Mouse (Mus musculus) splenic B cell, adult 2 months (primary cell): ENCODE results near the gene Tead2.

Experiments
- DNase-seq: peaks from one replicate; pipeline ENCODE4 v3.0.0-alpha.2; 2011; ENCODE audit warnings: low read depth, low spot score
- H3K27me3 ChIP-seq: 2 replicates; pipeline ENCODE4 v1.6.1; 2012; ENCODE audit warnings: mild to moderate bottlenecking, low read length, moderate library complexity, mixed read lengths; ENCODE audit not compliant: control insufficient read depth, poor library complexity, insufficient read depth, severe bottlenecking
- H3K36me3 ChIP-seq: 2 replicates; pipeline ENCODE4 v1.6.1; 2012; ENCODE audit warnings: mild to moderate bottlenecking, low read length, moderate library complexity, mixed read lengths; ENCODE audit not compliant: control insufficient read depth, poor library complexity, insufficient read depth, severe bottlenecking

The Tead2 gene

GRCm38 (mm10) chr7:45181540-45181939 lies 34.0 kb upstream of the Tead2 start:
- DNase-seq, result peak; percentile 22
- H3K36me3 ChIP-seq, result no peaks in the 10 kb centered on the region
- no peaks in the 10 kb centered on the region; the same call in 1 of the 2 replicates for H3K27me3 ChIP-seq

- Histone ChIP-seq H3K36me3 (no peaks in the 10 kb centered on the region), H3K27me3 (no peaks in the 10 kb centered on the region)
Measured at GRCm38 (mm10) chr7:45182199-45182601, 33.4 kb upstream of the Tead2 start.

GRCm38 (mm10) chr7:45182606-45183005 lies 32.9 kb upstream of the Tead2 start:
- H3K36me3 ChIP-seq, result no peaks in the 10 kb centered on the region
- no peak for DNase-seq
- H3K27me3 ChIP-seq, result no peaks in the 10 kb centered on the region

More at GRCm38 (mm10) chr7:45182199-45182601, 33.4 kb upstream of the Tead2 start:
- peak; percentile 92 for DNase-seq

- Histone ChIP-seq H3K27me3 (no peaks in the 10 kb centered on the region), H3K36me3 (no peaks in the 10 kb centered on the region)
- DNase-seq, result no peak
Measured at GRCm38 (mm10) chr7:45183672-45184071, 31.9 kb upstream of the Tead2 start.

GRCm38 (mm10) chr7:45185921-45186320 lies 29.6 kb upstream of the Tead2 start:
- H3K27me3 ChIP-seq, result no peaks in the 10 kb centered on the region
- no peak for DNase-seq
- H3K36me3 ChIP-seq, result no peaks in the 10 kb centered on the region

GRCm38 (mm10) chr7:45189600-45189999 lies 26.0 kb upstream of the Tead2 start:
- H3K27me3 ChIP-seq, result no peaks in the 10 kb centered on the region
- no peaks in the 10 kb centered on the region for H3K36me3 ChIP-seq
- DNase-seq, result no peak

- no peaks in the 10 kb centered on the region for H3K27me3 ChIP-seq
- no peak for DNase-seq
- no peaks in the 10 kb centered on the region for H3K36me3 ChIP-seq
Measured at GRCm38 (mm10) chr7:45190186-45190585, 25.4 kb upstream of the Tead2 start.

GRCm38 (mm10) chr7:45191161-45191560 lies 24.4 kb upstream of the Tead2 start:
- Histone ChIP-seq H3K27me3 (no peaks in the 10 kb centered on the region), H3K36me3 (no peaks in the 10 kb centered on the region)
- no peak for DNase-seq

GRCm38 (mm10) chr7:45191803-45192363 lies 23.7 kb upstream of the Tead2 start:
- Histone ChIP-seq H3K27me3 (no peaks in the 10 kb centered on the region), H3K36me3 (no peaks in the 10 kb centered on the region)
- DNase-seq, result no peak

- no peak for DNase-seq
- H3K27me3 ChIP-seq, result no peaks in the 10 kb centered on the region
- H3K36me3 ChIP-seq, result no peaks in the 10 kb centered on the region
Measured at GRCm38 (mm10) chr7:45192585-45193310, 22.8 kb upstream of the Tead2 start.

- Histone ChIP-seq H3K36me3 (no peaks in the 10 kb centered on the region), H3K27me3 (no peaks in the 10 kb centered on the region)
- no peak for DNase-seq
Measured at GRCm38 (mm10) chr7:45193406-45193805, 22.1 kb upstream of the Tead2 start.

- Histone ChIP-seq H3K36me3 (no peaks in the 10 kb centered on the region), H3K27me3 (no peaks in the 10 kb centered on the region)
- DNase-seq, result no peak
Measured at GRCm38 (mm10) chr7:45193871-45194785, 21.4 kb upstream of the Tead2 start.

GRCm38 (mm10) chr7:45195341-45196175 lies 20.0 kb upstream of the Tead2 start:
- H3K27me3 ChIP-seq, result no peaks in the 10 kb centered on the region
- H3K36me3 ChIP-seq, result no peaks in the 10 kb centered on the region
- no peak for DNase-seq

GRCm38 (mm10) chr7:45196176-45196535 lies 19.4 kb upstream of the Tead2 start:
- no peak for DNase-seq
- no peaks in the 10 kb centered on the region for H3K36me3 ChIP-seq
- H3K27me3 ChIP-seq, result no peaks in the 10 kb centered on the region
